Mouse (Mus musculus) retina, postnatal 7 days (tissue): Measurements from ENCODE around the gene Morn3.

Experiments
- DNase-seq: peaks from one replicate; pipeline ENCODE4 v3.0.0-alpha.2; 2012; ENCODE audit warnings: low read depth, low spot score

Gene Morn3

DNA sequence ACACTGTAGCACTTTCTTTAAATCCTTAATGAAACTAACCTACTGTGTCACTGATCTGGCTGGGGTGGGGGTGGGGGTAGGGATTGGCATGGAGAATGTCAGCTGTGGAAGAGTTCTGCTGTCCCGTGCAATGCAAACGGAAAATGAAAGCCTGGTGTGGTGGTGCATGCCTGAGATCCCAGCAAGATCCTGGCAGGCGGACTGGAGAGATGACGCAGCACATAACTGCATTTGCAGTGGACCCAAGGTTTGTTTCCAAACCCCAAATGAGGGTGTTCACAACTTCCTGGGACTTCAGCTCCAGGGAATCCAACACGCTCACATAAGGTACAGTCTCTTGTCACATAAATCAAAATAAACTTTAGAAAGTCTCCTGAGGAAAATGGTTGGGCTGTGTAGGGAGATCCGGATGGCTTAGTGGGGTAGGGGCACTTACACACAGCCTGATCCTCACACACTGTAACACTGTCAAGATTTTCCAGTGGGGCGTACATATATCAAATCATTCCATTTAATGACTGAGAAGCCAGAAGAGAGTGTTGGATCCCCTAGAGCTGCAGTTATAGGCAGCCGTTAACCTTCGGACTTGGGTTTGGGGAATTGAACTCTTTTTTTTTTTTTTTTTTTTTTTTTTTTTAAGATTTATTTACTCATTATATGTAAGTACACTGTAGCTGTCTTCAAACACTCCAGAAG, 14.0 kb upstream of the Morn3 start:
- no peak for DNase-seq

GRCm38 (mm10) chr5:123059757-123060520, 13.1 kb upstream of the Morn3 start:
- DNase-seq: no peak

- DNase-seq: no peak
Observed at GRCm38 (mm10) chr5:123058251-123059102, 11.7 kb upstream of the Morn3 start.

DNA sequence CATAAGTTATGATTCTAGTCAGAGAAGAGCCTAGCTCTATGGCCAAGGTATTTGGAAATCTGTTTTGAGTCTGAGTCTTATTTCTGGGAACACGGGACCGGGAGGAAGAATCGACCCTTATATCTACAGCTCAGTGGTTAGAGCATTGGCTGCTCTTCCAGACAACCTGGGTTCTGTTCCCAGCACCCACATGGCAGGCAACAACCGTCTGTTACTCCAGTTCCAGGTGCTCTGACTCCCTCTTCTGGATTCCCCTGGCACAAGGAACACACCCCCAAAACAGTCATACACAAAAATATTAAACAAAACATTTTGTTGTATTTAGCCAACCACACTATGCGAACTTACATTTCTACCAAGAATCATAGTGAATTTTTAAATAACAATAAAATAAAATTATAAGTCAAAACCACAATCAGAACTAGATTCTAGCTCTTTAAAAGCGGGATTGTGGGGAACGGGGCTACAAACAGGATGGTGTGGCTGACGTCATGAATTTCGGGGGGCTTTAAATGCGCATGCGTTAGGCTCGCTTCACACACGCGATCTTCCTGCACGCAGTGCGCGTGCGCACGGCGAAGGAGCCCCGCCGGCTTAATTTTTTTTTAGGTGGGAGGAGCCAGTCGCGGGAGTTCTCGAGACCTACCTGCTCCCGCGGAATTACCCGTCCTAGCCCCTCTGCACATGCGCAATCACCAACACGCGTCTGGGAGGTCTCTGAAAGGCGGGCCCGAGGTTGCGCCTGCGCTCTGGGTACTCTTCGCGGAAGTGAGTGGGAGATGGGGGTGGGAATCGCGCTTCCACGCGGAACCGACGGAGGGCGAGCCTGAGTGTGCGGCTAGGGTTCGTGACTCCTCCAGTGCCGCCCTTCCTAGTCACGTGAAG, 10.8 kb upstream of the Morn3 start:
- DNase-seq: peak; percentile 100

DNA sequence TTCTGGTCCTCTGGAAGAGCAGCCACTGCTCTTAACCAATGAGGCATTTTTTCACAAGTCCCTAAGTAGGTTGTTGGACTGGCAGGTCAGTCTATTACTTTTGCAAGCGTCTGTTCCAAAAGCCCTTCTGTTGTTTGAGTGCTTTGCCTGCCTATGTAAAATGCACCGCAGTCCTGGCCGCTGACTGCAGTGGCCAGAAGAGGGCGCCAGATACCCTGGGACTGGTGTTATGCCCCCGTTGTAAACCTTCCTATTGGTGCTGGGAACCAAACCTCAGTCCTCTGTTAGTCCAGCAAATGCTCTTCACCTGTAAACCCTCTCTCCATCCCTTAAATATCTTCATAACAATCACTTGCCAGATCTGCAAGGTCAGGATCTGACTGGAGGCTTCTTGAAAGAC, 4.9 kb upstream of the Morn3 start:
- no peak for DNase-seq

GRCm38 (mm10) chr5:123050918-123051317, 4.1 kb upstream of the Morn3 start:
- no peak for DNase-seq

GRCm38 (mm10) chr5:123049271-123049670, 2.5 kb upstream of the Morn3 start:
- DNase-seq: no peak

- DNase-seq: peak; percentile 46
Observed at GRCm38 (mm10) chr5:123045561-123046295, 1.1 kb downstream of the Morn3 start.

GRCm38 (mm10) chr5:123043856-123044255, 3.0 kb downstream of the Morn3 start:
- no peak for DNase-seq

DNA sequence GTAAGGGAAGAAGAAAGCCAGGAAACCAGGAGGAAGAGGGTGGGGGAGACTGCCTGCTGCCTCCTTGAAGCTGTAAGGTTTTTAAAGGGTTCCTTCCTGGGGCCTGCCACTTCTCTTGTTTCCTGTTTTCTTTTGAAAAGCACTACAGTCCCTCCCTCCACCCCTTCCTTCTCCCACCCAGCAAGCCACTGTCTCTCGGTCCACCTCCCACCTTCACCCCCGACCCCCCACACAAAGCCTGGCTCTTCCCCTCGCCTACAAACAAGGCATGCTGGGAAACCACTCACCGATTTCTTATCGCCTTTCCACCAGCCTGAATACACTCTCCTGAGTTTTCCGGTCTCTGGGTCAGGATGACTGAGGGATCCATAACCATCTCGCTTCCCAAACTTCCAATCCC, 6.0 kb downstream of the Morn3 start:
- no peak for DNase-seq

- no peak for DNase-seq
Observed at GRCm38 (mm10) chr5:123039120-123039752, 7.6 kb downstream of the Morn3 start.

- DNase-seq: no peak
Observed at GRCm38 (mm10) chr5:123038115-123038514, 8.7 kb downstream of the Morn3 start.

- no peak for DNase-seq
Observed at GRCm38 (mm10) chr5:123035564-123035963, 11.3 kb downstream of the Morn3 start.

DNA sequence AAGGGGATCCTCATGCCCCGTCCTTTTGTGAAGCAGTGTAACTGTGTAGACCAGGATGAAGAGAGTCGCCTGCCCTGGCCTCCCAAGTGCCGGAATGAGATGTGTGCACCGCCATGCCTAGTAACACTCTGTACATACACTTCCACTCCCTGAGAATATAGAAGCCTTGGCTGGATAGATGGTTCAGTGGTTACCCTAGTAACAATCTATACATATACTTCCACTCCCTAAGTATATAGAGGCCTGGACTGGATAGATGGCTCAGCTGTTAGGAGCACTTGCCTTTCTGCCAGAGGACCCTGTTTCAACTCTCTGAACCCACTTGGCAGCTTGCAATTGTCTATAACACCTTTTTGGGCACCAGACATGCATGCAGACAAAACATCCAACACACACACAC, 11.7 kb downstream of the Morn3 start:
- DNase-seq: no peak

GRCm38 (mm10) chr5:123033646-123034160, 13.1 kb downstream of the Morn3 start:
- peak; percentile 73 for DNase-seq

DNA sequence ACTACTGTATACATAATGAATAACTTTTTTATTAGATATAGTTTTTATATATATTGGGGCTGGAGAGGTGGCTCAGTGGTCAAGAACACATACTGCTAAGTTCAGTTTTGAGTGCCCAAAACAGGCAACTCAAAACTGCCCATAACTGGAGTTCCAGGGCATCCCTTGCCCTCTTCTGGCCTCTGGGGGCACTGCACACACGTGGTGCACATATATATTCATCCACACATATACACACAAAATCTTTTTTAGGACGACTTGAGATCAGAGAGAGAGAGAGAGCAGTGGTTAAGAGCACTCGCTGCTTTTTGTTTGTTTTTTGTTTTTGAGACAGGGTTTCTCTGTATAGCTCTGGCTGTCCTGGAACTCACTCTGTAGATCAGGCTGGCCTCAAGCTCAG, 15.5 kb downstream of the Morn3 start:
- DNase-seq: no peak

DNA sequence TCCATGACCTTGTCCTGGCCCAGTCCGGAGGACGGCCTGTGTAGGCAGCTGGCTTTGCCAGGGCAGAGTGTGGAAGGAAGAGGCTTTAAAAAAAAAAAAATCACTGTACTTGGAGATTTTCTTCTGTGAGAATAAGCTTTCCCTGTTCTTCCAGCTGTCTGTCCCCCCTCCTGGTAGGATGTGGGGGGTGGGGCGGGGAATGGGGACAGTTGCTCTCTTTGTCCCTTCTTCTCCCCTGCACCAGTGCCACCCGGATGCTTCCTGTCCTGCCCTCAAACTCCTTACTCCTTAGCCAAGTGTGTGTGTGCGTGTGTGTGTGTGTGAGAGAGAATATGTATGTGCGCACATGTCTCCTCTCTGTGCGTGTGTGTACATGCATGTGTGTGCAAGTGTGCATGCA, 17.1 kb downstream of the Morn3 start:
- DNase-seq: no peak

- no peak for DNase-seq
Observed at GRCm38 (mm10) chr5:123027436-123027835, 19.4 kb downstream of the Morn3 start.

DNA sequence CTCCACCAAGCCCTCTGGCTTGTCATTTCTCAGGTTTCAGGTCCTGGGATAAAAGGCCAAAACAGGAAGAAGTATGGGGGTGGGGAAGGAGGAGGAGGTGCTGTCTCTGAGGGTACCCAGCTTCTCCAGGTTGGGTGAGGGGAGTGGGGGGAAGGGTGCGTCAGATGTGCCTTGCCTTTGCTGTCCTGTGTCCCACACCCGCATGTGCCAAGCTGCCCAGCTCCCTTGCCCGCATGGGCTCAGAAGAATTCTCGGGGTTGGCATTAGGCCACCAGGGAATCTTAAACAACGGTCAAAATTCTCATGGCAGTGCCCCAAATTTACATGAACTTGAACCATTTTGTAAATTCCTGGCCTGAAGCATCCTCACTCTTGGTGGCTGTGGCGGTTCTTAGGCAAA, 20.4 kb downstream of the Morn3 start:
- DNase-seq: no peak
